Mouse (Mus musculus) embryonic facial prominence, embryonic 14.5 days (tissue): ENCODE data around the gene Pibf1. TPM values are rescaled to one million over a fixed set of nuclear protein-coding genes. Genes with fewer than 3 reads are reported as not detected.

Source experiments
- ATAC-seq: fragments of 200-750 bp; cut with Nextera tagmentation; 2 replicates; pipeline ENCODE4 v1.8.0; 2017; ENCODE audit warnings: low read depth, moderate number of reproducible peaks, moderate TSS enrichment
- DNase-seq: peaks from one replicate; pipeline ENCODE4 v3.0.0-alpha.2; 2015; ENCODE audit warnings: low spot score
- H3K27ac ChIP-seq: fragments of 300-500 bp; sonication (generic); replicated peaks from 2 replicates; pipeline ENCODE4 v1.5.1; 2014; ENCODE audit warnings: low read depth, mild to moderate bottlenecking, low read length, moderate library complexity
- H3K27me3 ChIP-seq: fragments of 300-500 bp; sonication (generic); replicated peaks from 2 replicates; pipeline ENCODE4 v1.6.1; 2014; ENCODE audit warnings: low read length; ENCODE audit not compliant: control insufficient read depth, insufficient read depth
- H3K36me3 ChIP-seq: fragments of 300-500 bp; sonication (generic); 2 replicates; pipeline ENCODE4 v1.6.1; 2014; ENCODE audit warnings: low read length, mixed read lengths; ENCODE audit not compliant: control insufficient read depth, insufficient read depth
- H3K4me1 ChIP-seq: fragments of 300-500 bp; sonication (generic); 2 replicates; pipeline ENCODE4 v1.6.1; 2014; ENCODE audit warnings: antibody characterized with exemption, low read length; ENCODE audit not compliant: control insufficient read depth, insufficient read depth
- H3K4me2 ChIP-seq: fragments of 300-500 bp; sonication (generic); 2 replicates; pipeline ENCODE4 v1.6.1; 2014; ENCODE audit warnings: low read depth, mild to moderate bottlenecking, low read length, moderate library complexity, mixed read lengths
- H3K4me3 ChIP-seq: fragments of 300-500 bp; sonication (generic); 2 replicates; pipeline ENCODE4 v1.5.1; 2014; ENCODE audit warnings: low read depth, mild to moderate bottlenecking, low read length
- H3K9ac ChIP-seq: fragments of 300-500 bp; sonication (generic); 2 replicates; pipeline ENCODE4 v1.6.1; 2014; ENCODE audit warnings: low read depth, mild to moderate bottlenecking, low read length, moderate library complexity, mixed read lengths
- H3K9me3 ChIP-seq: fragments of 300-500 bp; sonication (generic); 2 replicates; pipeline ENCODE4 v1.6.1; 2016; ENCODE audit warnings: low read length; ENCODE audit not compliant: control insufficient read depth
- WGBS: fragments of 180-500 bp; shearing (Covaris S2); extraction: QIAGEN DNeasy Blood & Tissue Kit; methylation state at CpG from one replicate; pipeline ENCODE4 v1.1.7; 2014; 5-methylcytosine and 5-hydroxymethylcytosine counted together
- polyA plus RNA-seq: library from polyadenylated mRNA; unstranded; fragments of >200 nt; fragmentation: Nextera tagmentation; extraction: Ambion mirVana; gene quantifications from 2 replicates; pipeline ENCODE4 v1.2.1, GENCODE M21; 2014

The Pibf1 gene
- polyA plus RNA-seq, 1 experiment from 2014 or later, result 17.3 TPM

DNA sequence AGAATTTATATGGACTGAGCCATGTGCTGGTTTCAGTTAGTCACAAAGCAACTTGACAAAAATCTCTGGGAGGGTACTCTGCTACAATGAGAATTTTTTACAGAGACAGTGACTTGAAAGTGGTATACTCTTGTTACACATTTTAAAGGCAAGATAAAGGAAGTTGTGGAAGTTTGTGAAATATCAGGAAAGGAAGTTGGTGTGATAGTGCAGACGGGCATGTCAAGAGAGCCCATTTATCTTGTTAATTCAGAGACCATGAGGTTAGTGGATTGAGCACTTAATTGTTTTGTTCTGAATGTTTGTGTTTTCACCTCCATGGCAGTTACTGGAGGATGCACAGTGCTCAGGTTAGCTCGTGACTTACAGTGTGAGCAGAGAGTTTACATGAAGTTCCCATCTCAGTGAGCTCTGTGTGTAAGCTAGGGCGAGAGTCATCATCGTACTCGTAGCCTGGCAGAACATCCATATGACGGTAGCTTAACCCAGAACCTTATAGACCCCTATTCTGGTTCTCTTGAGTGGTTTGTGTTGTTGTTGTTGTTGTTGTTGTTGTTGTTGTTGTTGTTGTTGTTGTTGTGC lies 5.4 kb downstream of the Pibf1 start:
- DNase-seq, result no peak
- 91% methylated on average over 6 of the region's 6 CpGs for WGBS
- no peaks in the 10 kb centered on the region for H3K9me3 ChIP-seq

GRCm38 (mm10) chr14:99106671-99107070 lies 7.4 kb downstream of the Pibf1 start:
- no peaks in the 10 kb centered on the region for H3K9me3 ChIP-seq
- H3K27me3 ChIP-seq, result no peaks in the 10 kb centered on the region
- no peaks in the 10 kb centered on the region for H3K4me1 ChIP-seq
- no peak overlapping the region for H3K9ac ChIP-seq
- WGBS, result 79% methylated on average over 2 of the region's 2 CpGs
- H3K36me3 ChIP-seq, result peaks cover 88% of the 10 kb centered on the region
- no peak overlapping the region for H3K4me2 ChIP-seq
- H3K27ac ChIP-seq, result no peak overlapping the region
- DNase-seq (no peak), ATAC-seq (no peak)
- H3K4me3 ChIP-seq, result no peak overlapping the region

More for the DNA sequence above, 5.4 kb downstream of the Pibf1 start:
- no peak overlapping the region for H3K27ac ChIP-seq
- H3K4me1 ChIP-seq, result no peaks in the 10 kb centered on the region
- peaks cover 73% of the 10 kb centered on the region for H3K36me3 ChIP-seq
- no peaks in the 10 kb centered on the region for H3K27me3 ChIP-seq
- H3K4me2 ChIP-seq, result no peak overlapping the region
- H3K9ac ChIP-seq, result no peak overlapping the region
- no peak overlapping the region for H3K4me3 ChIP-seq
- ATAC-seq, result no peak

GRCm38 (mm10) chr14:99107631-99108187 lies 8.5 kb downstream of the Pibf1 start:
- no peaks in the 10 kb centered on the region for H3K4me1 ChIP-seq
- H3K9me3 ChIP-seq, result no peaks in the 10 kb centered on the region
- H3K4me2 ChIP-seq, result no peak overlapping the region
- no peak overlapping the region for H3K4me3 ChIP-seq
- DNase-seq (no peak), ATAC-seq (no peak)
- no peak overlapping the region for H3K27ac ChIP-seq
- H3K36me3 ChIP-seq, result peaks cover 87% of the 10 kb centered on the region
- H3K9ac ChIP-seq, result no peak overlapping the region
- 75% methylated on average over 2 of the region's 2 CpGs for WGBS
- no peaks in the 10 kb centered on the region for H3K27me3 ChIP-seq

- 85% methylated on average over 6 of the region's 6 CpGs for WGBS
- DNase-seq (no peak), ATAC-seq (no peak)
- H3K4me1 ChIP-seq, result no peaks in the 10 kb centered on the region
- H3K4me3 ChIP-seq, result no peak overlapping the region
- H3K27ac ChIP-seq, result no peak overlapping the region
- no peaks in the 10 kb centered on the region for H3K27me3 ChIP-seq
- no peak overlapping the region for H3K4me2 ChIP-seq
- no peaks in the 10 kb centered on the region for H3K9me3 ChIP-seq
- H3K36me3 ChIP-seq, result peaks cover 85% of the 10 kb centered on the region
- no peak overlapping the region for H3K9ac ChIP-seq
Measured at GRCm38 (mm10) chr14:99108762-99109161, 9.5 kb downstream of the Pibf1 start.

GRCm38 (mm10) chr14:99117576-99117975 lies 18.4 kb downstream of the Pibf1 start:
- WGBS, result 81% methylated on average over 4 of the region's 4 CpGs

GRCm38 (mm10) chr14:99121584-99122339 lies 22.5 kb downstream of the Pibf1 start:
- no peak for DNase-seq
- ATAC-seq, result no peak
- H3K27me3 ChIP-seq, result no peaks in the 10 kb centered on the region
- H3K9me3 ChIP-seq, result no peaks in the 10 kb centered on the region
- H3K27ac ChIP-seq, result no peak overlapping the region
- WGBS, result 89% methylated on average over 11 of the region's 11 CpGs
- no peak overlapping the region for H3K4me2 ChIP-seq
- H3K4me3 ChIP-seq, result no peak overlapping the region
- H3K36me3 ChIP-seq, result peaks cover 21% of the 10 kb centered on the region
- no peak overlapping the region for H3K9ac ChIP-seq
- no peaks in the 10 kb centered on the region for H3K4me1 ChIP-seq

More at GRCm38 (mm10) chr14:99117576-99117975, 18.4 kb downstream of the Pibf1 start:
- H3K27ac ChIP-seq, result no peak overlapping the region
- no peaks in the 10 kb centered on the region for H3K4me1 ChIP-seq
- H3K36me3 ChIP-seq, result peaks cover 44% of the 10 kb centered on the region
- H3K4me3 ChIP-seq, result no peak overlapping the region
- no peaks in the 10 kb centered on the region for H3K27me3 ChIP-seq
- DNase-seq (peak; percentile 15), ATAC-seq (no peak)
- no peaks in the 10 kb centered on the region for H3K9me3 ChIP-seq
- no peak overlapping the region for H3K4me2 ChIP-seq
- no peak overlapping the region for H3K9ac ChIP-seq

DNA sequence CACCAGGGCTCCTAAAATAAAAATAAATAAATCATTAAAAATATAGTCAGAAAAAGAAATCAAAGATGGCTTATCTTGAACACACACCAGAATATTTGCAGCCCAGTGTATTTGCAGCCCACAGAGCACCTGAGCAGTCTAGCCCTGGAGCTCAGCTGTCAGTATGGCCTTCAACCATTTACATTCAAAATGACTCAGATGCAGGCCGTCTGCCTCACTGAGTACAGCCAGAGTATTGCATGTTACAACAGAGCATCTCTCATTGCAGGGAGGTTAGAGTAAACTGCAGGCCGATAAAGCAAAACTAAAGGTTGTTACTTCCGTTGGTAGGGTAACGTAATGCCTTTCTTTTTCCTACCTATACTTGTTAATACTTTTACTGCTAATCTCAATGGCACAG lies 24.9 kb downstream of the Pibf1 start:
- Histone ChIP-seq H3K27me3 (no peaks in the 10 kb centered on the region), H3K9me3 (no peaks in the 10 kb centered on the region), H3K4me1 (no peaks in the 10 kb centered on the region), H3K4me2 (no peak overlapping the region), H3K9ac (no peak overlapping the region), H3K27ac (no peak overlapping the region), H3K36me3 (peaks cover 10% of the 10 kb centered on the region; the same call in 1 of the 2 replicates), H3K4me3 (no peak overlapping the region)
- DNase-seq, result no peak
- WGBS, result 84% methylated on average over 4 of the region's 4 CpGs
- no peak for ATAC-seq

- Histone ChIP-seq H3K9ac (no peak overlapping the region), H3K9me3 (no peaks in the 10 kb centered on the region), H3K4me3 (no peak overlapping the region), H3K36me3 (0 out of 2 replicates have a peak, but pooled peaks cover 17% of the 10 kb centered on the region), H3K27ac (no peak overlapping the region), H3K4me2 (no peak overlapping the region), H3K4me1 (no peaks in the 10 kb centered on the region), H3K27me3 (no peaks in the 10 kb centered on the region)
- 83% methylated on average over 4 of the region's 4 CpGs for WGBS
- no peak for ATAC-seq
- peak; percentile 11 for DNase-seq
Measured at GRCm38 (mm10) chr14:99126713-99127112, 27.5 kb downstream of the Pibf1 start.
